Mouse (Mus musculus) megakaryocyte-erythroid progenitor cell, adult 5-6 weeks (primary cell): ENCODE measurements at regions not wholly inside any gene's neighbourhood (a gene's known extent, or its start where the extent isn't known, plus 50 kb on each side); places are given as distances from the start of the nearest gene placed in this dataset.

ENCODE experiments used
- ATAC-seq: replicated peaks from 2 replicates; pipeline ENCODE4 v1.8.0; 2016; ENCODE audit warnings: mild to moderate bottlenecking, inconsistent platforms; ENCODE audit not compliant: severe bottlenecking, poor library complexity, low FRiP score, low TSS enrichment

DNA sequence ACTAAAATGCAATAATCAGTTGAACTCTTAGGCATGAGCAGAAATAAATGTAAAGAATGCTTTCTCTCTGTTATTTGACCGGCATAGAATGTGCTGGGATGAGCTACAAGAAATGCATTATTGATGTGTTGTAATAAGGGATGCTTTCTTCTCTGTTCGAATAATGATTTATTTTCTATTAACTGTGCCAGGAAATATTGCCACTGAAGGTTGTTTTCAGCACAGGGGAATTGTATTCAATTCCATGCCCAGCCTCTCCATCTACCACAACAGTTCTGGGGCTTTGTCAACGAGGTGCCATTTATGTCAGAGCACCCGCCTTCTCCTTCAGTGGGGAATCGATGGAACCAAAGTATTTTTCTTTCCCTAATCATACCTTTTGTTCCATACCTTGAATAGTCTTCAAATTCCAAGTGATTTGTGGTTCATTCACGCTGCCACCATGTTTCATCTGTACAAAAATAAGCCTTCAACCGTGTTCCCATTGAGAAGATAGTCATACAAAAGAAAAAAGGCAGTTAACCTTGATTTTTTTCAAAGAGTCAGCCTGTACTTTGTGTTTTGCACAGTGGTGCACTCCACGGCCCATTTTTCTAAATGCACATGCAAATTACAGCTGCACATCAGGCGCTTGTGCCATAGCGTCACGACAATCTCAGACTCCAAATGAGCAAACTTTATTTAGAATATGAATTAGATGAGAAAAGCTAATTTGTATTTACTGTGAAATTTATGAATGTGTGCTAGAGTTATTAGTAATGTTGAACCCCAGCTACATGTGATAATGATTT is 65.1 kb upstream of the Gpr141 start:
- no peak for ATAC-seq

DNA sequence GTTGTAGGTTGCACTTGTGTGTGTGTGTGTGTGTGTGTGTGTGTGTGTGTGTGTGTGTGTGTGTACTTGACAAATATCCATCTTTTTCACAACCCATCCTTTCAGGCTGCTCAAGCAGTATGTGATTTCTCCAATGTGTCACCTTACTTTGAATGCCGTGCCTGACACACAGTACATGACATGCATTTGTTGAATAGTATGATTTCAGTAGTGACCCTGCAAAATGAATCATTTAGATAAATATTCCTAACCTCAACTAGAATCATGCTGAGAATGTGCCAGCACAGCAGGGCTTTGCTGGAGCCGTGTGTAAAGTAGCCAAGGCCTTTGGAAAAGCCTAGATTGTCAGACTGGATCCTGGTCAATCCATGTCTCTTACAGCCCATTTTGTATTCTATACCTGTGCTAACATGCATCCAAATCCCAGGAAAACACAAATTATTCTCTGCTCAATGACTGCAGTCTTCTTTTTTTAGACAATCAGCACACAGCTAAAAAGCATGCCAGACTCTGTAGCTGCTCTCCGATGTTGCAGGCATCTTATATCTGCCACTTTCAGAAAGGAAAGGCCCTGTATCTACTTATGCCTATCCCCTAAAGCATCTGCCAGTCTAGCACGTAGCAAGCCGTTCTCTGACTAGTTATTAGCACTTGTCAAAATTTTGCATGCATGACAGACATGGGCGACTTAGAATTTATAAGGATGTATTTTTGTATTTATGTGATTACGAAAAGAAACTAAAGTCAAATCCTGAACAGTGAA is 60.0 kb upstream of the Gpr141 start:
- no peak for ATAC-seq

GRCm38 (mm10) chr13:19882889-19883288 is 58.8 kb upstream of the Gpr141 start:
- ATAC-seq = peak; percentile 84

DNA sequence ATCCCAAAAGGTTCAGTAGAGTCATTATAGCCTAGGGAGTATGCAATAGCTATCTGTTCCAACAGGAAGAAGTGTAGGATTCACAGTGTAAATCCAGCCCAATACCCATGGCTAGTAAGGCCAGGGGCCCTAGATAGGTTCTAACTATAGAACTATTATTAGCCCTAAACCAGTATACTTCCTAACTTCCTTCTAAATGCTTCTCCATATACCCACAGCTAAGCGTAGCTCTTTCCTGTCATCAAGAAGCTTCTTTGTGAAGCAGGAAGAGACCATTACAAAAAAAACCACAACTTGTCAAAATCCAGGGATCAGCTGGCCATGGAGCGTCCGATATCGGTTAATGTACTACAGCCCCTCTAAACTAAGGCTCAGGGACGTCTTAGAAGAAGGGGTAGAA is 57.7 kb upstream of the Gpr141 start:
- ATAC-seq = no peak

DNA sequence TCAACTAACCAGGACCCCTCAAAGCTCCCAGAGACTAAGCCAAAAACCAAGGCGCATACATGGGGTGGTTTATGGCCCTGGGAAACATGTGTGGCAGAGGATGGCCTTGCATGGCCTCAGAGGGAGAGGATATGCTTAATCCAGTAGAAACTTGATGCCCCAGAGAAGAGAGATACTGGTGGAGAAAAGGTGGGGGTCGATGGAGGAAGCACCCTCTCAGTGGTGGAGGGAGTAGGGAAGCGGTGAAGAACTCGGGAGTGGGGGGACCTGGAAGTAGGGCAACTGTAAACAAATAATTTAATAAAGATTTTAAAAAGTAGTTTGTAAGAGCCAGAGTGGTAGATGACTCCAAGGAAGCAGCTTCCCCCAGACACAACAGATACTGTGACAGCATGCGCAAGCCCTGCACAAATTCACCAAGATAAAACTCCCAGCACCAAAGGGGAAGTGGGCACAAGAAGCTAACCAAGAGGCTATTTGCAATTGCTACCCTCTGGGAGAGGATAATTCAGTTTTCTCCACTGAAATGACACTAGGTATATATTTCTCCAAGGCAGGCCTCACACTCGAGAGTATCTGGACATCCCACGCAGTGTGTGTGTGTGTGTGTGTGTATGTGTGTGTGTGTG is 50.7 kb upstream of the Gpr141 start:
- no peak for ATAC-seq
